Mouse (Mus musculus): ENCODE results near the gene Iqcf4.
"Not testable (repeated sequence)": the region's sequence is repeated elsewhere in the genome, so short reads cannot be mapped to it uniquely, and the experiment has no call there.

Iqcf4 gene

DNA sequence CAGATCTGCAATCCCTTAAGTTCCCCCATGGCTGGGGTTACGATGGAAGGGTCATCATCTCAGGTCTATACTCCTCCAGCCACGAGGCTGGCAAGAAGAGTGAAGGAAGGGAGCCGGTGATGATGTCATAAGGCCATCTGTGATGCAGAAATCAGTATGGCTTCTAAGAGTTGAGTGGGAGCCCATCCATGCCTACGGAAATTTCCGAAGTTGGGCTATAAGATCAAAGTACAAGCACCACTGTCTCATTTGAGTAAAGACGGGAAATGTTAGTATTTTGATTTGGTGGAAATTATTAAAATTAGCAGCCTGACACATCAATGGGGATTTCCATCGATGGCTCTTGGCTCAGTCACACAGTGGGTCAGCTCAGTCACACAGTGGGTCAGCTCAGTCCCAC, at the start of gene Iqcf4:
Gene Iqcf4 (minus strand): TSS at position 101 of the 400 bp plus-strand sequence.
- DNase-seq (ENCODE audit: low spot score): no peak

DNA sequence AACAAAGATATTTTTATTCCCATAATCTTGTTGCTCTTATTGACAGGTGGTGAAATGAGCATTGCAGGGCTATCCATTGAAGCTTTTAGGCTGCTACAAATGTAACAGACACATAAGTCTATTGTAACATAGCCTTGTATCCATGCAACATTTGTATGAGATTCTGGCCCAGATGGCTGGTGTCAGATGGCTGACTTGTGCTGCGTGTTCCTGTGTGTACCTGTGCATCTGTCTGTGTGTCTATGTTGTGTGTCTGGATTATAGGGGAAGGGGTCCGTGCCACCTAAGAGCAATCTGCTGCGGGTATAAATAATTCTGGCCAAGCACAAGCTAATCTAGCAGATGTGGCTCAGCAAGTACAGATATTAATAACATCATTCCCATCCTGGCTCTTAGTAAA, 46.7 kb upstream of the Iqcf4 start:
- DNase-seq (ENCODE audit: low spot score): no peak

DNA sequence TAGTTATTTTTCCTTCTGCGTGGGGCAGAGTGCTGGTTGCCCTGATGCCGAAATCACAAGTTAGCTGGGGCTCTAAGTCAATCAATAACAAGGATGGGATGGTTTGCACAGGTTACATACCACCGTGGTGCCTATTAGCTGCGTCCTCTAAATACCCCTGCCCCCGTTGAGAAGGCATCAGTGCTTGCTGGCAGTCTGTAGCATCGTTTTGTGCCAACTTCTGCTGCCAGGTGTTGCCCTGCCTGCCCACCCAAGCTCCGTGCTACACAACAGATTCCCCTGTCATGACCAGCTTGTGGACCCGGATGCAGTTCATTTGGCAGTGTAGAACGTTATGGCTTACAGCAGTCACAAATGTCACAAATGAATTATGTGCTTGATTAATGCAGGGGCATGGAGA, 45.5 kb upstream of the Iqcf4 start:
- no peak for DNase-seq (ENCODE audit: low spot score)

DNA sequence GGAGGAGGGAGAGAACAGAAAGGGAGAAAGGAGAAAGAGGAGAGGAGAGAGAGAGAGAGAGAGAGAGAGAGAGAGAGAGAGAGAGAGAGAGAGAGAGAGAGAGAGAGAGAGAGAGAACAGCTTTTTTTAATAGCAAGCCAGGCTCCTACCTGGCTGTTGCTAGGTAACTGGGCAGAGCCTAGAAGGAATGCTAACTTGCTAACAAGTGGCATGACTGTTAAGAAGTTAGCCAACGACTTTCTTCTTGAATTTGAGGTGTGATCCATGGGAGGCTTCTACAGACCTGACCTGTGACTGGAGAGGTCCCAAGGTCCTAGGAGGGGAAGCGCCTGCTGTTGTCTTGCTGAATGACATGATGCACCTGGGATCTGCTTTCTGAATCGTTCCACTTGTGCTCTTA, 43.8 kb upstream of the Iqcf4 start:
- DNase-seq (ENCODE audit: low spot score): no peak

DNA sequence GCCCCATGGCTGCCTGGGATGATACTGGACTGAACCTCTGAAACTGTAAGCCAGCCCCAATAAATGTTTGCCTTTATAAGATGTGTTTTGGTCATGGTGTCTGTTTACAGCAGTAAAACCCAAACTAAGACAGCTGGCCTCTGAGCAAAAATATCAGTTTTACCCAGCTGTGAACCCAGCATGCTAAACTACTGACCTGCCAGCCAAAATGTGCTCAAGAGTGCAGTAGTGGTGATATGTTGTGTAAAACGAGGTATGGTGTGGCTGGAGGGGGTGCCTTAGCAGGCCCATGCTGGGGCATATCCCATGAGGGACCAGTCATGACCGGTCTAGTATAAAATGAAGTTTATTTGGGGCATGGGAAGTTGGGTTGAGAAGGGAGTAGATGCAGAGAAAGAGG, 43.2 kb upstream of the Iqcf4 start:
- no peak for DNase-seq (ENCODE audit: low spot score)

DNA sequence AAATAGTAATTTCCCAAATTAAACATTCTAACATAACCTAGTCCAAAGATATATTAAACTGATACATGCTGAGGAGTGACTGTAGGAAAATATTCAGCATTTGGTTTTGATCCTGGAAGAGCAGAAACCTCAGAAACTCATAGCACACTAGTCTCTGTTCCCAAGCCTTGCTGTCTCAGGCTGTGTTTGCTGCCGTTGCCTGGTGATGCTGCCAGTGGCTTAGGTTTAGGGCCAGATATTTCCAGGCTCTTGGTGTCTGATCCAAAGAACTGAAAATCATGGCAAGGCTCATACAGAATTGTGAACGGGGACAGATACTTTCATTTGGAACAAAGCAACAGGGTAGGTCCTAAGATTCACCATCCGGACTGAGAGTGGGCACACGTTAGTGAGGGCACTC, 39.9 kb upstream of the Iqcf4 start:
- no peak for DNase-seq (ENCODE audit: low spot score)

DNA sequence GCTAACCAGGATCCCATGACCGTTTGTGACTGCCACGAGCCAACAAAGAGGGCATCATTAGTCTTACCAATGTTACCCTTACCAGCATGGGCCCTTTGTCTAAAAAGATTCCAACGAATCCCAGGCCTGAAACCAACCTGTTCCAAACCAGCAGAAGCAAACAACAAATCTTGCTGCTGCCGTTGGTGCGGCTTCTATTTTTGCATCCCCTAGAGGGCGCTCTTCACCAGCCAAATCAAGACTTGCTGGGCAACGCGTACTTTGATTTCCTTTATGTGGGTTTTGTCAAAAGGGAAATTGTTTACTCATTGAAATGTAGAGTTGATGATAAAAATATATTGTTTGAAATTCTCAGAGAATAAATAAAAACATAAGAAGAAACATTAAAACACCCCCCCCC, 29.8 kb upstream of the Iqcf4 start:
- peak; percentile 32 for DNase-seq (ENCODE audit: low spot score)

DNA sequence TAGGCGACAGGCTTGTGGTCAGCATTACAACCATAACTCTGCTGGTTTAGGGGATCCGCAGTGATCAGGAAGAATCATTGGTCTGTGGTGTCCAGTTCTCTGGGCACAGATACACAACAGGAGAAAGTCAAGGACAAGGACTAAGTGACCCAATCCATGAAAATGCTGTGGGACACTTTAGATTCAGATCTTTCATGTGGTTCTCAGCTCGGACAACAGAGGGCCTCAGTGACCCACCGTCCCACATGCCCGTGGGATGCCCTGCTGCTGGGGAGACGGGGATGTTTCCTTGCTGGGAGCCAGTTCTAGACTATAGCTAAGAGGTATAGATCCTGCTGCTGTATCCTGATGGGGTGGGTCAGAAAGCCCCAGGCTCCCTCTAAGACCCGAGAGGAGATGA, 27.7 kb upstream of the Iqcf4 start:
- DNase-seq (ENCODE audit: low spot score): no peak

DNA sequence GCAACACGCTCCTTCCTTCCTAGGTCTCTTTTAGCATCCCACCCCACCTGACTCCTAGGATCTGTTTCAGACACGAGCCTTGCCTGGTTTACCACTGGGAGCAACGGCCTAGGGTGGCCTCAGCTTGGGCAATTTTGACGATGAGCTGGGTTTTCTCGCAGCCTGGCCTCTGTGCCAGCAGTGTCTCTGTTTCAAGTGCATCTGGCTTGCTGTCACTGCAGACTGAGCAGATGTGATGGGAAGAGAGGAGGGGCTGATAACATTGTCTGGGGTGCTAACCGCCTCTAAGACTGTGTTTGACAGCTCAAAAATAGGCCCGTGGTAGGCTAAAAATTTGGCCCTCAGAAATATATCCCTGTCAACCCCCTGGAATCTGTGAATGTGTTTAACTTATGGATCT, 25.0 kb upstream of the Iqcf4 start:
- DNase-seq (ENCODE audit: low spot score): peak; percentile 45

DNA sequence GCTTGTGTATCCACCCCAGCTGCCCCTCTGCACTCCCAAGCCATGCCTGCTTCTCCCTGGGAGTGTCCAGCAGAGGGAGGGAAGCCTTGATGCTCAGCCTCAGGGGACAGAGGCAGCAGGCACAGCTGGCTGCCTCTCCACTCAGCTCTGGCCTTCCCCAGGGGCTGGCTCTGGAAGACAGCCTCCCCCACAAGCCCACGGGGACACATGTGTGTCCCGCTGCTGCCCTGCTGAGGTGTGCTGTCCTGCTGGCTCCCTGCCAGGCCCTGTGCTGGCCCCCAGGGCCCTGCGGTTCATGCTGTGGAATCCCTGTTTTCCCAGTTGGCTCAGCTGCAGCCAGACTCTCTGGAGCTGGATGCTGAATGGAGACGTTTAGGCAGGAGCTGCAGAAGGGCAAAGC, 24.6 kb upstream of the Iqcf4 start:
- not testable (repeated sequence) for DNase-seq (ENCODE audit: low spot score)

DNA sequence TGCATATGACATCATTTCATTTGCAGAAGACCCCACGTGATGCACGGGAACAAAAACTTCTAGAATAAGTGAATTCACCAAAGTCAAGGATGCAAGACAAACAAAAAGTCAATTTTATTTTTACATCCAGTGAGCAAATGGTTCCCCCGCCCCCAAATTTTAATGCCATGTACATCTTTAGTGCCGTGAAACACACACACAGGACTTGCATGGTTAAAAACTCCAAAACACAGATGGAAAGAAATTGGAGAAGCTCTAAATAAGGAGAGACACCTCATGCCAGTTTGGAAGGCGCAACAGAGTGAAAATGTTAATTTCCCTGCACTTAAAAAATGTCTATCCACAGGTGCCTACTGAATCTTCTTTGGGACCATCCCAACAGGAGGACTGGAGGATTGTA, 21.4 kb upstream of the Iqcf4 start:
- DNase-seq (ENCODE audit: low spot score): no peak

DNA sequence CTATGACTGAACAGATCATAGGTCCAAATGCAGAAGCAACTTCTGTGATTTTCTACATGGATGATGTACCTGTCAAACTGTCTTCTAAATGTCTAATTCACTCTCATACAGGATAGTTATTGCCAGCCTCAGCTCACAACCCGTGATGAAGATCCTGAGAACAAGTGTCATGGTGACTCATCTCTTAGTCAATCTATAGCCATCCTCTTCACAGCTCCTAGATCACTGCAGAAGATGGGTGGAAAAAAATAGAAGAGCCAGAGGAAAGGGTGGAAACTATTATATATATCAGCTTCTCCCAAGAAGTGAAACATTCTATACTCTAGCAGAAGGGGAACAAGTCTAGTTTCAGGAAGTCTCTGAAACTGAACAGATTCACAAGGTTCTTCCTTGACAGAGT, 11.8 kb upstream of the Iqcf4 start:
- DNase-seq (ENCODE audit: low spot score): no peak

DNA sequence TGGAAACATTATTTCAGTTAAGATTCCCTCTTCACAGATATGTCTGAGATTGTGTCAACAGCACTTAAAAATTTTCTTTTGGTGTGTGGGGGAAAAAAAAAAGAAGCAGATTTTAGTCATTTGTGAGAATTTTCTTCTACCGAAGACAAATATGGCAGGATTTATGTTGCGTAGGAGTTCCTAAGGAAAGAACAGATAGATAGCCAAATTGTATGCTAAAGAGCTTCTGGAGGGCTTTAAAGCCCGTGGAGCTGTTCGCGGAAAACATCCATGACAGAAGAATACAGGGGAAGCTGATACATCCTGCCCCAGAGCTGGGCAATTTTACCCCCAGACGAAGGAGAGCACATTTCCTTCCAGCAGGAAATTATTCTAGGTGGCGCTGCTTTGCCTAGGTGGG, 9.2 kb upstream of the Iqcf4 start:
- peak; percentile 18 for DNase-seq (ENCODE audit: low spot score)

DNA sequence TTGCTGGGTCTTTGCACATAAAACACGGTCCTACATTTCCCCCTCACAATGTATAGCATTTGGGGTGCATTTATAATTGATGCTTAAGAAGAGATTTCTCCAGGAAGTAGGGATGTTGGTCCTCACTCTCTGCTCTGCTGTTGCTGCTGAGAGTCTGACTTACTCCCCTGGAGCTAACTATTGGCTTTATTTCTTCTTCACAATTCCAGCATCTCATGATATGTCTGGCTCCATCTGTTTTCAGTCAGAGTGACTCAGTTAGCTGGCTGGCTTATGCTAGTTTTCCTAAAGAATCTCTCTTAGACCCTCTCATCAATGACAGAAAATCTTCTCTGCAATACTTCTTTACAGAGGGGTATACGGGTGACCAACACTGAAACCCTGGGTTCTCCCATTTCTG, 5.3 kb upstream of the Iqcf4 start:
- DNase-seq (ENCODE audit: low spot score): no peak

DNA sequence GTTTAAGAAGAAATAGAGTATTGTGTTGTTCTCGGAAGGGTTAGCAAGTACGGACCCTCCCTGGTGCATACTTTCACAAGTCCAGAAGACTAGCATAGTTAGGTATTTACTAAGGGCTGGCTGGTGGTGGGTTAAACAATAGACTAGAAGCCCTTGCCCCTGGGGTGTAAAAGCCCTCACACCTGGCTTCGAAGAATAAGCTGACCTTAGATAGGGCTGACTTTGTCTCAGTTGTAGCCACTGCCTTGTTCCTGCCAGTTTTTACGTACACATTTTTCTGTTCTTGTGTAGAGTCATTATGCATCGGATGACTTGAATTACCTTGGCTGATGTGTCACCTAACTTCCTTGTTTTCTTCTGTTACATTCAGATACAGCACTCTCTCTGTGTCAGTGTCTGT, 2.6 kb upstream of the Iqcf4 start:
- DNase-seq (ENCODE audit: low spot score): no peak

DNA sequence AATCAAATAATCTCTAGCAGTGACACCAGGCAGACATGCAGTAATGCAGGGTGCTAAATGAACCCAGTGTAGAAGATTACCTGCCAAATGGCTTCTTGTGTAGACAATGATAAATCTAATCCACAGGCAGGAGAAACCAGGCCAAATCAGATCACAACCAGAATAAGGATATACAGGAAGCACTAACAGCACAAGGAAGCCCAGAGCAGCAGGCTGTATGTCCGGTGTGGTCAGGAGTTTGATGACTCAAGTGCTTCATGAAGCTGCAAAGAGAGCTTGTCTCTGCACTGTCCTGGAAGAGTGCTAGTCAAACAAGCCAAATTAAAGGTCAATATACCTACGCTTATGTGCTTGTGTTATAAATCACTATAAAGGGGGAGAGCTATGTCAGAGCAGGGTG, 1.4 kb upstream of the Iqcf4 start:
- no peak for DNase-seq (ENCODE audit: low spot score)

DNA sequence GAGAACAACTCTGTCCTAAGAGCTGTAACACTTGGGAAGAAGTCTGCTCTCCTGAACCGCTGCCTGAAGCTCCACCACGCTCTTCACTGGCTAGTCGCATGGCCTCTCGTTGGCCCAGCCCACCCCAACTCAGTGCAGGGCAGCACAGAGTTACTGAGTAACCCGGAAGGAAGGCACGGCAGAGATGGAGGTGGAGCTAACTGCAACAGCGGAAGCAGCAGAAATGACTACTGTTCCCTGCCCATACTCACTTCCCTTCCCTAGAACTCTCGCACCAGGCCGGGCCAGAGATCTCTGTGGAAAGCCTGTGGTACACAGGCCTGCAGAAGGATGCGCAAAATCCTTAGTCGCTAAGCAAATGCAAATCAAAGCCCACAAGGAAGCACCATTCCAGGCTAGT, 4.4 kb downstream of the Iqcf4 start:
- no peak for DNase-seq (ENCODE audit: low spot score)

DNA sequence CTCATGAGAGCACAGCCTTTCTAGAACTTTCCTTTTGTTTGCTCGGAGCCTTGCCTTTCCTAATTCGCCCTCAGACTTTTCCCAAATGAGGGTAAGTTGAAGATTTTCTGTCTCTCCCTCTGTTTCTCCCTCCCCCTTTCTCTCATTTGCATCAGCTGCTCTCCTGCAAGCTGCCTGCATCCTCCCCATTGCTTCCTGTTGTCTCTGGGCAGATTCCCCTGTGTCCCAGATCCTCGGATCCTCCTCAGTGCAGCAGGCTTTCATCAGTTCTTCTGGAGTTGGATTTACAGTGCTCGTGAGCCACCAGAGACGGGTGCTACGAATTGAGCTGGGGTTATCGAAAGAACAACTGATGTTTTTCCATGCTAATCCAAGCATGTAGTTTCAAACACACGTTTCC, 6.8 kb downstream of the Iqcf4 start:
- DNase-seq (ENCODE audit: low spot score): no peak

DNA sequence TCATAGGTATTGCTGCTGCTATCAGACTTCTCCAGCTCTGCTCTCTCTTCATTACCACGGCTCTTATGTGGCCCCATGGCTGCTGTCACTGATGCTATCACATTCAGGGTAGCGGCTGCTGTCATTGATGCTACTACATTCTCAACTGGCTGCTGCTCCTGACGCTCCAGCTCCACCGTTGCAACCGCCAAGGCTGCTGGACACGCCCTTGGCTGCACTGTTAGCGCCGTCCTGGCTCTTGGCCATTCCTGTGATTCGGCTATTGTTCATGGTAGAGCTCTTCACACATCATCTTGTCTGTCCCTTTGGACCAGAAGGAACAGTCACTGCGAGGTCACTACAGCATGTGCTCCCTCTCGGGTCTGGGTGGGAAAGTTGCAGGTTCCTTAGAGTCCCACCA, 8.5 kb downstream of the Iqcf4 start:
- no peak for DNase-seq (ENCODE audit: low spot score)

DNA sequence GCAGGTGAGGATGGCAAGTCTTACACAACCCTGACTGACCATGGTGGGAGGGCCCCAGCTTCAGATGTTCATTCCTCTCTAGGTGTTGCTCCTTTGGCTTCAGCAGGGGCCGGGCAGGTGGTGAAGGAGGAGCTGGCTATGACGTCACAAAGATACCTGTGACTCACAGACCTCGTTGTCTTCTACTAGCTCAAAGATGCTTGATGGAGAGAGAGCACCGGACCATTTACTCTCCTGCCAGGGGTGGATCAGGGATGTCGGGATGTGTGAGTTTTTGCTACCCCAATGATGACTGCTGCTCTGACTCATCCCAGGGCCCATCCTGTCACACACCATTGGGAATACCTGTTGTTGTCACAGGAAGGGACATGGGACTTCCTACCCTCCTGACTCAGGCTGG, 9.3 kb downstream of the Iqcf4 start, which contains the start of gene Iqcf3:
Gene Iqcf3 (minus strand): TSS at position 101 of the 400 bp plus-strand sequence.
- no peak for DNase-seq (ENCODE audit: low spot score)

DNA sequence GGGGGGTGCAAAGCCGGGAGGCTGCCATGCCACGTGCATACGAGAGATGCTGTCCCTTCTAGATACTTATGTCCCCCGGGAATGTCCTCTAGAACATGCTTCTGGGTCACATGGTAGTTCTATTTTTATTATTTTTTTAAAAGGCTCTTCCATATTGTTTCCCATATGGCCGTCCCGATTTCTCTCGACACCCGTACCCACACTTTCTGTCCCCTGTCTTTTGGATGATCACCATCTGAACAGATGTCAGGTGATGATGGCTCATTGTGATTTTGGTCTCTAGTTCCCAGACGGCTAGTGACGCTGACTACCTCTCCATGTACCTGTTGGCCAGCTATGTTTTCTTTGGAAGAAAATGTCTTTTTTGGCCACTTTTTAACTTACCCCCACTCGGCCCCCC, 35.8 kb downstream of the Iqcf4 start:
- peak; percentile 9 for DNase-seq (ENCODE audit: low spot score)

DNA sequence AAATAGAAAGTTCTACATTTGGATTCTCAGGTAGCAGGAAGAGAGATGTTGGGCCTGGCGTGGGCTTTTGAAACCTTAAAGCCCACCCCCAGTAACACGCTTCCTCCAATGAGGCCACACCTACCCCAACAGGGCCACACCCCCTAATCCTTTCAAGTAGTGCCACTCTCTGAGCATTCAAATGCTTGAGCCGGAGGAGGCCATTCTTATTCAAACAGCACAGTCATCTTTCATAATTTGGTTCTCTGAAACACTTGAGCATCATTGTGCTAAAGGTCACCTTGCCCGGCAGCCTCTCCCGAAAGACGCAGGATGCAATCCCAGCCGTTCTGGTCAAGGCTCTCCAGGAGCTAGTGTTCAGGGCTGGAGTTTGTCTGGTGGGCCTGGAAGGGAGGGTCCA, 36.5 kb downstream of the Iqcf4 start:
- no peak for DNase-seq (ENCODE audit: low spot score)

DNA sequence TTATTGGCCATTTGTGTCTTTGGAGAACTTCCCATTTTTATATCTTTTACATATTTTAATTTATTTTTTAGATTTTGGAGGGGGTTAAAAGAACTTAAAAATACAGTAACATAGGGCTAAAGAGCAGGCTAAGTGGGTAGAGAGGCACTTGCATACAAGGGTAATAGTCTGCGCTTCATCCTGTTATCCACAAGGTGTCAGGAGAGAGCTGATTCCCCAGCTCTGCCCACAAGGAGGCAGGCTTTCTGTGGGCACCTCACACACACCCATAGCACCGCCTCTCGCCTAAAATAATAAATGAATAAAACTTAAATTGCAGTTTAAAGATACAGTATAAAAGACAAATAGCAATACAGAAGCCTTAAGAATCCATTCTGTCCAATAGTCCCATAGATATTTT, 39.0 kb downstream of the Iqcf4 start:
- no peak for DNase-seq (ENCODE audit: low spot score)

DNA sequence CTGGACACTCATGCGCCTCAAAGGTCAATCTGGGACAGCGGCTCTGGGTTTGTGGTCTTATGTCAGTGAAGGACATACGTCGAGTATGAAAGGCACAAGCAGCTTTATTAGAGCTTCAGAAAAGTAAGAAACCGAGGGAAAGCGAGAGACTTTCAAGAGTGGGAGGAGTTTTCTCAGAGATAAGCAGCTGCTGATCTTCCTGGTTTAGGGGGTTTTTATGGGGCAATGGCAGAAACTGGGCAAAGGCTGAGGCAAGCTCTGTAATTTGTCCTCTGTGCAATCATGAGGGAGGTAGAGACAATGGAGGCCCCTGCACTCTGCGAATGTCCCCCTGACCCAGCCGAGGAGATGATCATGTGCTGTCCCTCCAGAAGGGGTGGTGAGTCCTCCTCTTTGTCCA, 50.9 kb downstream of the Iqcf4 start:
- DNase-seq (ENCODE audit: low spot score): no peak

DNA sequence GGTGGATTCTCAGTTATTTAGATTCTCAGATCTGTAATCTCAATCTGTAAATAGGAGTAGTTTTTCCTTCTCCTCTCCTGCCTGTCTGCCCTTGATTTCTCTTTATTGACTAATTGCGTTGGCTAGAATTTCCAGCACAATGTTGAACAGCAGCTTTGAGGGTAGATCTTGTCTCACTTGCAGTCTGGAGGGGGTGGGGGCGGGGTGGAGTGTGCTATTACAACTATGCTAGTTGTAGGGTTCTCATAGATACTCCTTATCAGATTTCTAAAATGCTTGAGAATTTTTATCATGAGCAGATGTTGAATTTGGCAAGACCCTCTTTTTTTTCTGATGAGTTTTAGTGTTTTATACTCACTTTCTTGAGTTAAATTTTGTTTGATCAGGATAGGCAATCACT, 51.4 kb downstream of the Iqcf4 start:
- DNase-seq (ENCODE audit: low spot score): no peak
